Mouse (Mus musculus) liver, embryonic 12.5 days (tissue): ENCODE data around the gene Pacsin3. TPM values are rescaled to one million over a fixed set of nuclear protein-coding genes. Genes with fewer than 3 reads are reported as not detected.

ENCODE experiments used
- ATAC-seq: fragments of 200-750 bp; cut with Nextera tagmentation; 2 replicates; pipeline ENCODE4 v1.8.0; 2017; ENCODE audit warnings: moderate number of reproducible peaks, mild to moderate bottlenecking, moderate library complexity
- H3K27ac ChIP-seq: fragments of 300-500 bp; sonication (generic); 2 replicates; pipeline ENCODE4 v1.5.1; 2016; ENCODE audit warnings: mild to moderate bottlenecking
- H3K27me3 ChIP-seq: fragments of 300-500 bp; sonication (generic); replicated peaks from 2 replicates; pipeline ENCODE4 v1.6.1; 2016; ENCODE audit warnings: mild to moderate bottlenecking, moderate library complexity
- H3K36me3 ChIP-seq: fragments of 300-500 bp; sonication (generic); 2 replicates; pipeline ENCODE4 v1.6.1; 2016; ENCODE audit warnings: mild to moderate bottlenecking, moderate library complexity
- H3K4me1 ChIP-seq: fragments of 300-500 bp; sonication (generic); 2 replicates; pipeline ENCODE4 v1.6.1; 2016
- H3K4me2 ChIP-seq: fragments of 300-500 bp; sonication (generic); 2 replicates; pipeline ENCODE4 v1.6.1; 2016; ENCODE audit warnings: mild to moderate bottlenecking, moderate library complexity
- H3K4me3 ChIP-seq: fragments of 300-500 bp; sonication (generic); 2 replicates; pipeline ENCODE4 v1.5.1; 2016; ENCODE audit warnings: mild to moderate bottlenecking, moderate library complexity
- H3K9ac ChIP-seq: fragments of 300-500 bp; sonication (generic); 2 replicates; pipeline ENCODE4 v1.6.1; 2016; ENCODE audit warnings: mild to moderate bottlenecking, moderate library complexity
- H3K9me3 ChIP-seq: fragments of 300-500 bp; sonication (generic); replicated peaks from 2 replicates; pipeline ENCODE4 v1.6.1; 2016; ENCODE audit warnings: mild to moderate bottlenecking, moderate library complexity
- WGBS: fragments of 180-500 bp; shearing (Covaris S2); methylation state at CpG from one replicate; pipeline ENCODE4 v1.1.7; 2016; ENCODE audit not compliant: insufficient replicate concordance; 5-methylcytosine and 5-hydroxymethylcytosine counted together
- polyA plus RNA-seq: library from polyadenylated mRNA; unstranded; fragments of >200 nt; fragmentation: Nextera tagmentation; extraction: Ambion mirVana; gene quantifications from 2 replicates; pipeline ENCODE4 v1.2.1, GENCODE M21; 2016

Gene Pacsin3
- polyA plus RNA-seq, 1 experiment from 2014 or later: 12.3 TPM

DNA sequence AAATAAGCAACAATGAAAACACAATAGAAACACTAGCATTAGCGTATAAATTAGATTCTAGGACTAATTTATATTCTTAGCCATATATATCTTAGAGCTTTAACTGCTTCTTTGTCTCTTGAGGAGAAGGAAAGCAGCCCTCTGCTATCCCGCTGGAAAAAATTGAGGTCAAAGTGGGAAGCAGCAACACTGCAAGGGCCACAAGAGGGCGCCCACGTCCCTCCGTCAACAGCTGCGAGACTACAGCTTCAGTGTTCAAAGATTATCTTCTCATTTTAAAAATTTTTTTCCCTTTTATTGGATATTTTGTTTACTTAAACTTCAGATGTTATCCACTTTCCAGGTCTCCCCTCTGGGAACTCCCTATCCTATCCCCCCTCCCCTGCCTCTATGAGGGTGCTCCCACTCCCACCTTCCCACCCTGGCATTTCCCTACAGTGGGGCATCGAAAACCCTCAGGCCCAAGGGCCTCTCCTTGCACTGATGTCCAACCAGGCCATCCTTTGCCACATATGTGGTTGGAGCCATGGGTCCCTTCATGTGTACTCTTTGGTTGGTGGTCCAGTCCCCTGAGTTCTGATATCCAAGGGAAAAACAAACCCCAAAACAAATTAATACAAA is 30.2 kb downstream of the Pacsin3 start:
- Histone ChIP-seq H3K4me2 (no peak overlapping the region), H3K36me3 (no peaks in the 10 kb centered on the region), H3K27me3 (peaks cover 5% of the 10 kb centered on the region; the same call in 1 of the 2 replicates), H3K9ac (no peak overlapping the region), H3K4me3 (no peak overlapping the region), H3K27ac (no peak overlapping the region), H3K4me1 (peaks cover 8% of the 10 kb centered on the region), H3K9me3 (no peaks in the 10 kb centered on the region)
- ATAC-seq: no peak
- WGBS: 14% methylated on average over 7 of the region's 7 CpGs

DNA sequence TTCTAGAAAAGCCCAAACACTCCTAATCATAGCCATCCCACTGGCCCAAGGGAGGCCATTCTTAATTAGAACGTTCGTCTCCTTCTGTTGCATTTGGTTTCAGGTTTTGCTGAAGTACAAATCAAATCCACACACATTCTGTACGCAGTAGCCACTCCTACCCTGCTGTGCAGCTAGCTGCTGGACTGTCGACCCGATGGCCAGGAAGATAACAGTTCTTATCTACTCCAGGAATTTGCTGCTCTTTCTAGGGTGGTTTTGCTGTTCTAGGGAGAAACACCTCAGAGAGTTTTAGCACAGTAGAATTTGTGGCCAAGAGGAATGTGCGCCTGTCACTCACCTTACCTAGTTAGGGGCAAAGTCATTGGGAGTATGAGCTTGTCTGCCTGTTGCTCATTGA is 31.8 kb downstream of the Pacsin3 start:
- Histone ChIP-seq H3K4me2 (no peak overlapping the region), H3K4me3 (no peak overlapping the region), H3K27ac (no peak overlapping the region), H3K4me1 (peaks cover 8% of the 10 kb centered on the region), H3K9ac (no peak overlapping the region), H3K9me3 (no peaks in the 10 kb centered on the region), H3K36me3 (no peaks in the 10 kb centered on the region), H3K27me3 (peaks cover 5% of the 10 kb centered on the region; the same call in 1 of the 2 replicates)
- ATAC-seq: peak; percentile 28; the same call in 1 of the 2 replicates
- WGBS: 27% methylated on average over 6 of the region's 6 CpGs

DNA sequence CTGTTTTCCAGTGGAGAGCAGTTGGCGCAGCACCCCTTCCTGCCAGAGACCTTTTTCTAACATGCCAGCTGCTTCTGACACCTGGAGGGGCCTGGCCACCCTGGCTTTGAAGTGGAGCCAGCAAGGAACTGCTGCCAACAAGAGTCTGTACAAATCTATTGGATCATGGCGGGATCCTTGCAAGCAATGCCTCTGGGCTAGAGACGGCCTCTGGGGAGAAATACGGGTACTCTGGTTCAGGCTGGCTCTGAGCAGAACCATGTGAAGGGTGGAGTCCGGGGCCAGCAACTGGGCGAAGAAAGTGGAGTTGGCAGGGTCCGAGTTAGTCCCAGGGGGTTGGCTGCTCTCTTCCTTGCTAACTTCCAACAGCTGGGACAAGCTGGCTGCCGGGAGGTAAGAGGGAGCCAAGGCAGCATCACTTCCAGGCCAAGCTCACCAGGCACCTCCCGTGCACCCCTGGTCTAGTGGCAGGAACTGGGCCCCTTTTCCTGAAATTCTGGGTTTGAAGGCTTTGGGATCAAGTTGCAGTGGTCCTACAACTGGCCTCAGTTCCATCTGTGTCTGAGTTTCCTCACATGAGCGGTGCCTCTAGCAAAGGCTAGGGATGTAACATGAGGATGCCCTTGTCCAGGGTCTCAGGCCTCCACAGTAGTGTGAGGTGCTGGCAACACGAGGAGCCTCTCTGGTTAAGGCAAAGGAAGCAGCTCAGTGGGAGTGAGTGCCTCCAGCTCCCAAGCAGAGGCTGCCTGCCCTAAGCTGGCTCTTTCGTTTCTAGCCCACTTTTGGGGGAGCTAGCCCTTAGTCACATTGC is 35.6 kb downstream of the Pacsin3 start:
- no peak overlapping the region for H3K4me2 ChIP-seq
- H3K4me1 ChIP-seq: peaks cover 6% of the 10 kb centered on the region
- 0 out of 2 replicates have a peak, but pooled peaks cover 2% of the 10 kb centered on the region for H3K27me3 ChIP-seq
- H3K9ac ChIP-seq: no peak overlapping the region
- H3K36me3 ChIP-seq: no peaks in the 10 kb centered on the region
- 69% methylated on average over 12 of the region's 12 CpGs for WGBS
- no peak for ATAC-seq
- no peaks in the 10 kb centered on the region for H3K9me3 ChIP-seq
- H3K27ac ChIP-seq: no peak overlapping the region
- H3K4me3 ChIP-seq: no peak overlapping the region

DNA sequence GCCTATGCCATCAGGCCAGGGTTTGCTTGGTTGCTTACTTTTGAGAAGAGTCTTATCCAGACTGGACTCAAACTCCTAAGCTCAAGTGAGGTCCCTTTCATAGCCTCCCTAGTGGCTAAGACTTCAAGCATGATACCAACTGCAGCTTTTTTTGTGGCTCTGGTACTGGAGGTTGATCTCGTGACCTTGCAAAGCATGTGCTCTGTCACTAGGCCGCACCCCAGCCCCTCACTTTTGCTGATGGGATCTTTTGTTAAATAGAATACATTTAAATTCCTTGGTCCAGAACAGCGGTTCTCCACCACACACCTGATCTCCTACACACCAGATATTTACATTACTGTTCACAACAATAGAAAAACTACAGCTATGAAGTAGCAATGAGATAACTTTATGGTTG is 38.5 kb downstream of the Pacsin3 start:
- Histone ChIP-seq H3K4me1 (no peaks in the 10 kb centered on the region), H3K9me3 (no peaks in the 10 kb centered on the region), H3K4me3 (no peak overlapping the region), H3K27me3 (no peaks in the 10 kb centered on the region), H3K4me2 (no peak overlapping the region), H3K36me3 (no peaks in the 10 kb centered on the region), H3K27ac (no peak overlapping the region), H3K9ac (no peak overlapping the region)
- 75% methylated on average over 3 of the region's 3 CpGs for WGBS
- ATAC-seq: no peak

DNA sequence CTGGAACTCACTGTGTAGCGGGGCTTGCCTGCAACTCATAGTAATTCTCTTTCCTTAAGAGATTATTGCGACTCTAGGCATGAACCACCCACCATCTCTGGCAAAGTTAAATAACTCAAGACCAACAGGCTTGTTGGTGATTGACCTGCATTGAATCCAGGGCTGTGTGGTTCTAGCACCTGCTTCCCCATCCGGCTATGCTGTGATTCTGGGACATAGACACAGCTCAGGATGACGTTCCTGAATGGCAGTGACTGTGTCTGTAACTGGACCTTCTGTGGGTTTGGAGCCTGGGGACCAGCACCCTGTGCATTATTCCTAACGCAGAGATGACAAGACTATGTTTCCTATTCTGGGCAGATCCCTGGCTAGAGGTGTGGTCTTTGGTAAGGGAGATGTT is 40.1 kb downstream of the Pacsin3 start:
- Histone ChIP-seq H3K9me3 (no peaks in the 10 kb centered on the region), H3K9ac (no peak overlapping the region), H3K36me3 (no peaks in the 10 kb centered on the region), H3K27ac (no peak overlapping the region), H3K4me3 (no peak overlapping the region), H3K27me3 (no peaks in the 10 kb centered on the region), H3K4me2 (no peak overlapping the region), H3K4me1 (no peaks in the 10 kb centered on the region)
- ATAC-seq: no peak
- WGBS: 72% methylated on average over 5 of the region's 5 CpGs

DNA sequence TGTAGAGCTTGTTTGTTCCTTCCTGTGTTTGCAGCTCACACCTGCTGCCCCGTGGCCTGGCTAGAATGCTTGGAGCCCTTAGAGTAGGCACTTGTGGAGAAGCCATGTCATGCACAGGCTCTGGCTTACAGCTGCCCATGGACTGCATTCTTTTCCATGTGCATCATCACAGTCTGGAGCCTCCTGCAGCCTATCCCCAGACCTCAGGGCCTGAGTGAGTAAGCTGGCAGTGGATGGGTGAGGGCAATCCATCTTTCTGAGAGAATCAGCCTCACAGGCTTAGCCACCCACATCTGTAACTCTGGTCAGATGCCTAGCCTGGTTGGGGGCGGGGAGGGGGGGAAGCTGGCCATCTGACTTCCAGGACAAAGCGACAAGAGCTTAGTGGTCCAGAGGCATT is 43.4 kb downstream of the Pacsin3 start:
- no peak overlapping the region for H3K9ac ChIP-seq
- H3K4me2 ChIP-seq: no peak overlapping the region
- H3K36me3 ChIP-seq: no peaks in the 10 kb centered on the region
- H3K9me3 ChIP-seq: no peaks in the 10 kb centered on the region
- H3K27ac ChIP-seq: no peak overlapping the region
- H3K27me3 ChIP-seq: no peaks in the 10 kb centered on the region
- 59% methylated on average over 3 of the region's 3 CpGs for WGBS
- 0 out of 2 replicates have a peak, but pooled peaks cover 6% of the 10 kb centered on the region for H3K4me1 ChIP-seq
- no peak overlapping the region for H3K4me3 ChIP-seq
- ATAC-seq: no peak

DNA sequence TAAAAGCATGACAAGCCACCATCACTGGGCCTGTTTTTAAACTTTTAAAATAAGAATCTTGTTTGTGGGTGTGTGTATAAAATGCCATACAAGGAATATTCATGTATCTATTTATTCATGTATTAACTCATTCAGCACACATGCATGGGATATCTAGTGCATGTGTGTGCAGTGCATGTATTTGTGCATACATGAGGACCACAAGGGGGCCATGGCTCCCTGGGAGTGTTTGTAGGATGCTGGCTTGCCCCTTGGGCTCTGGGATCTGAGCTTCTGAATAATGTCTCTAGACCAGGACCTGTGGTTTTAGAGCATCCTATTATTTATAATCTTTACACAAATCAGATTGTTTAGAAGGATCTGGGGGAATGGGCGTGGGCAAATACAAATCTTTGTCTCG is 45.0 kb downstream of the Pacsin3 start:
- Histone ChIP-seq H3K27ac (no peak overlapping the region), H3K36me3 (no peaks in the 10 kb centered on the region), H3K9ac (no peak overlapping the region), H3K4me1 (0 out of 2 replicates have a peak, but pooled peaks cover 6% of the 10 kb centered on the region), H3K9me3 (no peaks in the 10 kb centered on the region), H3K4me2 (no peak overlapping the region), H3K4me3 (no peak overlapping the region), H3K27me3 (no peaks in the 10 kb centered on the region)
- 88% methylated on average over 2 of the region's 2 CpGs for WGBS
- ATAC-seq: no peak

DNA sequence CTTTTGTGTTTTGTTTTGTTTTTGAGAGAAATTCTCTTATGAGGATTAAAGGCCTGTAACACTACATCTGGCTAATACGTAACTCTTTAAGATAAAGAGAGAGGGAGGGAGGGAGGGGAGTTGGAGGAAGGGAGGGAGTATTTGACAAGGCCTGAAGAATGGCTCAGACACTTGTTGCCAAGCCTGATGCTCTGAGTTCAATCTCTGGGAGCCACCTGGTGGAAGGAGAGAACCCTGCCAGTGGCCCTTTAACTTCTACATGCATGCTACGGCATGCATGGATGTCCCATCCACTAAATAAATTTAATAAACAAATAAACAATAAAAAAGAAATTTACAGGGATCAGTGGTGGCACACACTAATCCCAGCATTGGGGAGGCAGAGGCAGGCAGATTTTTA is 46.1 kb downstream of the Pacsin3 start:
- Histone ChIP-seq H3K9me3 (no peaks in the 10 kb centered on the region), H3K4me2 (no peak overlapping the region), H3K27ac (no peak overlapping the region), H3K27me3 (no peaks in the 10 kb centered on the region), H3K9ac (no peak overlapping the region), H3K4me1 (0 out of 2 replicates have a peak, but pooled peaks cover 6% of the 10 kb centered on the region), H3K36me3 (no peaks in the 10 kb centered on the region), H3K4me3 (no peak overlapping the region)
- no peak for ATAC-seq
- 57% methylated on average over 2 of the region's 2 CpGs for WGBS

DNA sequence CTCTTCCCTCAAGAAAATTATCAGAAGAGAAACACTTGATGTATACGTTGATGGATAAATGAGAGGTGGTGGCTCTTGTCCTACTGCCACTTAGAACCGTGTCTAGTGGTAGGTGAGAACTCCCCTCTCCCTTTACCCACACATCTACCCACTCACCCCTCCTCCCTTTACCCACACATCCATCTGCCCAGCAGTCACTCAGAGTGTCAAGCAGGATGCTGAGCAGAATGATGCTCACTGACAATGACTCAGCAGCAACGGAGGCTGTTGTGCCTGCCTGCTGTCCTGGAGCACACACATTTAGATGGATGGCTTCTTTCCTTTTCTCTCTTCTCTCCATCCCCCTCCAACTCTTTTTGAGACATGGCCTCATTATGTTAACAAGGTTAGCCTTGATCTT is 47.1 kb downstream of the Pacsin3 start:
- no peaks in the 10 kb centered on the region for H3K27me3 ChIP-seq

DNA sequence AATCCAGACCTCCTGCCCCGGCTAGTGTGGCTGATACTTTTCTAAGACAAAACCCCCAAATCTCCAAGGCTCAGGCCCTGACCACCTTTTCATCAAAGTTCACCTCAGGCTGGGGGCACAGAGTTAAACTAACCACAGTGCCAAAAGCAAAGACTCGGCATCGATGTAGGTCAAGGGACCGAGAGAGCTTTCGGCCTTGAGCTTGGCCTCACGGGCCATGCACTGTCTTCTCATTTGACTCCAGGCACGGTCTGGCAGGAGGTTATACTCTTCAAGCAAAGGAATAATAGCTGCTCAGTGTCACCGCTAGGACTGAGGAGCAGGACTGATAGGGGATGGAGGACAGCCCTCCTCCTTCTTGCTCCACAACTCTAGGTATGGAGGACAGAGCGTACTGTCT is 50.2 kb downstream of the Pacsin3 start:
- no peak for ATAC-seq
- 82% methylated on average over 9 of the region's 9 CpGs for WGBS

More for the DNA sequence above, 47.1 kb downstream of the Pacsin3 start:
- H3K9me3 ChIP-seq: no peaks in the 10 kb centered on the region
- no peak overlapping the region for H3K27ac ChIP-seq
- H3K4me1 ChIP-seq: 0 out of 2 replicates have a peak, but pooled peaks cover 6% of the 10 kb centered on the region
- ATAC-seq: no peak
- H3K36me3 ChIP-seq: no peaks in the 10 kb centered on the region
- no peak overlapping the region for H3K9ac ChIP-seq
- H3K4me2 ChIP-seq: no peak overlapping the region
- no peak overlapping the region for H3K4me3 ChIP-seq
- 61% methylated on average over 3 of the region's 3 CpGs for WGBS

DNA sequence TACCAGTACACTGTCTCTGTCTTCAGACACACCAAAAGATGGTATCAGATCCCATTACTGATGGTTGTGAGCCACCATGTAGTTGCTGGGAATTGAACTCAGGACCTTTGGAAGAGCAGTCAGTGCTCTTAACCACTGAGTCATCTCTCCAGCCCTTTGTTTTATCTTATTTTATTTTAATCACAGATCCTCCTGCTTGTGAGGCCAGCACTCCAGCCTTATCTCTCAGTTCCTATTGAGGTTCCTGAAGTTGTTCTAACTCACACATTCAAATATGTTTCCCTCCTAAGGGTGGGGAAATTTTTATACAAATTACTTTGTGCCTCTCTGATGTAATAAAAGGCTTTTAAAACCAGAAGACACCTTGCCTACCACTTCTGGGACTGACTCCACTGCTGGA is 50.8 kb downstream of the Pacsin3 start:
- Histone ChIP-seq H3K4me1 (peaks cover 4% of the 10 kb centered on the region; the same call in 1 of the 2 replicates), H3K27ac (no peak overlapping the region), H3K36me3 (no peaks in the 10 kb centered on the region), H3K27me3 (no peaks in the 10 kb centered on the region), H3K9me3 (no peaks in the 10 kb centered on the region), H3K4me3 (no peak overlapping the region), H3K9ac (no peak overlapping the region), H3K4me2 (no peak overlapping the region)
- ATAC-seq: no peak

More for the DNA sequence above, 50.2 kb downstream of the Pacsin3 start:
- Histone ChIP-seq H3K4me1 (peaks cover 6% of the 10 kb centered on the region; the same call in 1 of the 2 replicates), H3K27ac (no peak overlapping the region), H3K4me3 (no peak overlapping the region), H3K9ac (no peak overlapping the region), H3K4me2 (no peak overlapping the region), H3K9me3 (no peaks in the 10 kb centered on the region), H3K27me3 (no peaks in the 10 kb centered on the region), H3K36me3 (no peaks in the 10 kb centered on the region)

DNA sequence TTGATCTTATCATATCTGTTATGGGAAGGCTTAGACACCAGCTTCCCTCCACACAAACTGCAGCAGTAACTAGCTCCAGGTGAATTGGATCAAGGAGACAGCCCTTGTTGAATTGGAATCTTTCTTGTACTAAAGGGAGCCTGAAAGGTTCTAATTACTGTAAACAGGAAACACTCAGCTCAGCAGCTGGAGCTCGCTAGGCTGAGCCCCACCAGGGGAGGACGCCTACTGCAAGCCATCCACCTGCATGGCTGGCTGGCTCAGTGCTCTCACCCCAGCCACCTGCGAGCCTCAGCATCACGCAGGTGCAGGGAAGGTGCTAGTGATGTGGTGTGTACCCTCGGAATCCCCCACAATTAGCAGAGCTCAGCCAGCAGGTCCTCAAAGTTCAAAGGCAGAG is 52.9 kb downstream of the Pacsin3 start:
- H3K9me3 ChIP-seq: no peaks in the 10 kb centered on the region
- no peak overlapping the region for H3K9ac ChIP-seq
- no peak for ATAC-seq
- 37% methylated on average over 5 of the region's 5 CpGs for WGBS
- H3K27me3 ChIP-seq: no peaks in the 10 kb centered on the region
- H3K36me3 ChIP-seq: no peaks in the 10 kb centered on the region
- no peak overlapping the region for H3K4me2 ChIP-seq
- H3K27ac ChIP-seq: no peak overlapping the region
- H3K4me3 ChIP-seq: no peak overlapping the region
- peaks cover 9% of the 10 kb centered on the region; the same call in 1 of the 2 replicates for H3K4me1 ChIP-seq
